Mouse (Mus musculus) ZHBTc4 (cell line): Measurements from ENCODE around the gene 4930452B06Rik.
A peak's percentile ranks its signal among the peaks of the same experiment; 100 is the strongest.

ENCODE experiments used
- DNase-seq: peaks from one replicate; pipeline ENCODE4 v3.0.0-alpha.2; 2011; ENCODE audit warnings: low read depth, low spot score

The 4930452B06Rik gene

GRCm38 (mm10) chr14:8451117-8451516 lies 214.9 kb downstream of the 4930452B06Rik start:
- DNase-seq: no peak

- DNase-seq: no peak
Measured at GRCm38 (mm10) chr14:8450342-8450741, 215.7 kb downstream of the 4930452B06Rik start.

GRCm38 (mm10) chr14:8449299-8449698 lies 216.7 kb downstream of the 4930452B06Rik start:
- no peak for DNase-seq

- DNase-seq: no peak
Measured at GRCm38 (mm10) chr14:8447352-8447751, 218.7 kb downstream of the 4930452B06Rik start.

GRCm38 (mm10) chr14:8444363-8444762 lies 221.7 kb downstream of the 4930452B06Rik start:
- DNase-seq: no peak

- DNase-seq: no peak
Measured at GRCm38 (mm10) chr14:8442691-8443090, 223.3 kb downstream of the 4930452B06Rik start.

- DNase-seq: no peak
Measured at GRCm38 (mm10) chr14:8441623-8442022, 224.4 kb downstream of the 4930452B06Rik start.

GRCm38 (mm10) chr14:8430611-8431230 lies 235.3 kb downstream of the 4930452B06Rik start:
- peak; percentile 10 for DNase-seq

- no peak for DNase-seq
Measured at GRCm38 (mm10) chr14:8429767-8430166, 236.3 kb downstream of the 4930452B06Rik start.

- no peak for DNase-seq
Measured at GRCm38 (mm10) chr14:8422833-8423232, 243.2 kb downstream of the 4930452B06Rik start.

GRCm38 (mm10) chr14:8421199-8421787 lies 244.7 kb downstream of the 4930452B06Rik start:
- no peak for DNase-seq

- DNase-seq: no peak
Measured at GRCm38 (mm10) chr14:8418610-8419009, 247.4 kb downstream of the 4930452B06Rik start.

GRCm38 (mm10) chr14:8405946-8406345 lies 260.1 kb downstream of the 4930452B06Rik start:
- peak; percentile 87 for DNase-seq

GRCm38 (mm10) chr14:8403310-8403709 lies 262.7 kb downstream of the 4930452B06Rik start:
- peak; percentile 91 for DNase-seq

GRCm38 (mm10) chr14:8398507-8398906 lies 267.5 kb downstream of the 4930452B06Rik start:
- DNase-seq: no peak

- no peak for DNase-seq
Measured at GRCm38 (mm10) chr14:8395690-8396287, 270.3 kb downstream of the 4930452B06Rik start.

- DNase-seq: no peak
Measured at GRCm38 (mm10) chr14:8392181-8392825, 273.7 kb downstream of the 4930452B06Rik start.
